Mouse (Mus musculus) hindbrain, embryonic 15.5 days (tissue): Measurements from ENCODE around the gene Incenp. TPM values are rescaled to one million over a fixed set of nuclear protein-coding genes. Genes with fewer than 3 reads are reported as not detected.
"Not testable (repeated sequence)": the region's sequence is repeated elsewhere in the genome, so short reads cannot be mapped to it uniquely, and the experiment has no call there.

Source experiments
- ATAC-seq: fragments of 200-750 bp; cut with Nextera tagmentation; 2 replicates; pipeline ENCODE4 v1.8.0; 2017; ENCODE audit warnings: low read depth, moderate number of reproducible peaks, moderate TSS enrichment; ENCODE audit not compliant: low FRiP score
- H3K27ac ChIP-seq: fragments of 300-500 bp; sonication (generic); replicated peaks from 2 replicates; pipeline ENCODE4 v1.5.1; 2015; ENCODE audit warnings: mild to moderate bottlenecking, inconsistent platforms
- H3K27me3 ChIP-seq: fragments of 300-500 bp; sonication (generic); 2 replicates; pipeline ENCODE4 v1.6.1; 2015; ENCODE audit warnings: control low read depth, inconsistent platforms
- H3K36me3 ChIP-seq: fragments of 300-500 bp; sonication (generic); 2 replicates; pipeline ENCODE4 v1.6.1; 2015; ENCODE audit warnings: control low read depth, inconsistent platforms
- H3K4me1 ChIP-seq: fragments of 300-500 bp; sonication (generic); replicated peaks from 2 replicates; pipeline ENCODE4 v1.6.1; 2015; ENCODE audit warnings: control low read depth, inconsistent platforms
- H3K4me2 ChIP-seq: fragments of 300-500 bp; sonication (generic); 2 replicates; pipeline ENCODE4 v1.6.1; 2015; ENCODE audit warnings: moderate library complexity, mild to moderate bottlenecking, inconsistent platforms
- H3K4me3 ChIP-seq: fragments of 300-500 bp; sonication (generic); 2 replicates; pipeline ENCODE4 v1.5.1; 2015; ENCODE audit warnings: mild to moderate bottlenecking, inconsistent platforms
- H3K9ac ChIP-seq: fragments of 300-500 bp; sonication (generic); 2 replicates; pipeline ENCODE4 v1.6.1; 2015; ENCODE audit warnings: inconsistent platforms
- H3K9me3 ChIP-seq: fragments of 300-500 bp; sonication (generic); 2 replicates; pipeline ENCODE4 v1.6.1; 2016; ENCODE audit warnings: control low read depth, inconsistent platforms
- WGBS: fragments of 180-500 bp; shearing (Covaris S2); methylation state at CpG from one replicate; pipeline ENCODE4 v1.1.7; 2015; 5-methylcytosine and 5-hydroxymethylcytosine counted together
- polyA plus RNA-seq: library from polyadenylated mRNA; unstranded; fragments of >200 nt; fragmentation: Nextera tagmentation; extraction: Ambion mirVana; gene quantifications from 2 replicates; pipeline ENCODE4 v1.2.1, GENCODE M21; 2015

Incenp gene
- polyA plus RNA-seq, 1 experiment from 2014 or later, result 30.7 TPM

- Histone ChIP-seq H3K27me3 (no peaks in the 10 kb centered on the region), H3K36me3 (no peaks in the 10 kb centered on the region), H3K4me3 (no peak overlapping the region), H3K9ac (no peak overlapping the region), H3K9me3 (no peaks in the 10 kb centered on the region), H3K4me2 (no peak overlapping the region), H3K4me1 (no peaks in the 10 kb centered on the region), H3K27ac (no peak overlapping the region)
- ATAC-seq, result no peak
- WGBS, result 78% methylated on average over 2 of the region's 2 CpGs
Observed at GRCm38 (mm10) chr19:9933908-9934307, 34.6 kb upstream of the Incenp start.

- not testable (repeated sequence) for H3K4me1 ChIP-seq, H3K4me2 ChIP-seq, H3K36me3 ChIP-seq, H3K27ac ChIP-seq, H3K9me3 ChIP-seq, ATAC-seq, H3K27me3 ChIP-seq, H3K4me3 ChIP-seq, H3K9ac ChIP-seq
- 75% methylated on average over 2 of the region's 2 CpGs for WGBS
Observed at GRCm38 (mm10) chr19:9931167-9931607, 31.8 kb upstream of the Incenp start.

- Histone ChIP-seq H3K4me3 (no peak overlapping the region), H3K36me3 (no peaks in the 10 kb centered on the region), H3K9me3 (no peaks in the 10 kb centered on the region), H3K9ac (no peak overlapping the region), H3K27ac (no peak overlapping the region), H3K27me3 (no peaks in the 10 kb centered on the region), H3K4me2 (no peak overlapping the region), H3K4me1 (0 out of 2 replicates have a peak, but pooled peaks cover 1% of the 10 kb centered on the region)
- ATAC-seq, result no peak
- 85% methylated on average over 9 of the region's 9 CpGs for WGBS
Observed at GRCm38 (mm10) chr19:9928089-9928488, 28.7 kb upstream of the Incenp start.

GRCm38 (mm10) chr19:9924769-9925272 lies 25.5 kb upstream of the Incenp start:
- H3K9ac ChIP-seq, result no peak overlapping the region
- H3K36me3 ChIP-seq, result no peaks in the 10 kb centered on the region
- H3K9me3 ChIP-seq, result no peaks in the 10 kb centered on the region
- no peak overlapping the region for H3K4me2 ChIP-seq
- ATAC-seq, result no peak
- no peaks in the 10 kb centered on the region for H3K27me3 ChIP-seq
- peaks cover 13% of the 10 kb centered on the region for H3K4me1 ChIP-seq
- 77% methylated on average over 8 of the region's 8 CpGs for WGBS
- H3K27ac ChIP-seq, result no peak overlapping the region
- no peak overlapping the region for H3K4me3 ChIP-seq

GRCm38 (mm10) chr19:9924034-9924768 lies 24.9 kb upstream of the Incenp start:
- WGBS, result 55% methylated on average over 12 of the region's 13 CpGs
- no peaks in the 10 kb centered on the region for H3K27me3 ChIP-seq

GRCm38 (mm10) chr19:9923048-9923447 lies 23.7 kb upstream of the Incenp start:
- ATAC-seq, result no peak
- no peak overlapping the region for H3K4me3 ChIP-seq
- H3K4me1 ChIP-seq, result peaks cover 13% of the 10 kb centered on the region
- no peaks in the 10 kb centered on the region for H3K36me3 ChIP-seq
- no peak overlapping the region for H3K27ac ChIP-seq
- no peaks in the 10 kb centered on the region for H3K27me3 ChIP-seq
- H3K9me3 ChIP-seq, result no peaks in the 10 kb centered on the region
- H3K4me2 ChIP-seq, result no peak overlapping the region
- H3K9ac ChIP-seq, result no peak overlapping the region

More at GRCm38 (mm10) chr19:9924034-9924768, 24.9 kb upstream of the Incenp start:
- Histone ChIP-seq H3K27ac (no peak overlapping the region), H3K4me1 (peaks cover 13% of the 10 kb centered on the region), H3K4me2 (no peak overlapping the region), H3K36me3 (no peaks in the 10 kb centered on the region), H3K4me3 (no peak overlapping the region), H3K9me3 (no peaks in the 10 kb centered on the region), H3K9ac (no peak overlapping the region)
- ATAC-seq, result no peak; the same call in 1 of the 2 replicates

- Histone ChIP-seq H3K4me2 (no peak overlapping the region), H3K4me3 (no peak overlapping the region), H3K27me3 (no peaks in the 10 kb centered on the region), H3K27ac (peak overlapping the region; percentile 49; the same call in 1 of the 2 replicates), H3K9ac (no peak overlapping the region), H3K4me1 (peaks cover 13% of the 10 kb centered on the region), H3K36me3 (no peaks in the 10 kb centered on the region), H3K9me3 (no peaks in the 10 kb centered on the region)
- WGBS, result 10% methylated on average over 2 of the region's 2 CpGs
- ATAC-seq, result peak; percentile 87
Observed at GRCm38 (mm10) chr19:9922228-9922627, 22.9 kb upstream of the Incenp start.

- no peak overlapping the region for H3K9ac ChIP-seq
- no peaks in the 10 kb centered on the region for H3K9me3 ChIP-seq
- H3K4me3 ChIP-seq, result no peak overlapping the region
- no peaks in the 10 kb centered on the region for H3K27me3 ChIP-seq
- WGBS, result 64% methylated on average over 13 of the region's 13 CpGs
- peaks cover 13% of the 10 kb centered on the region for H3K4me1 ChIP-seq
- H3K36me3 ChIP-seq, result no peaks in the 10 kb centered on the region
- no peak overlapping the region for H3K4me2 ChIP-seq
- no peak for ATAC-seq
- no peak overlapping the region for H3K27ac ChIP-seq
Observed at GRCm38 (mm10) chr19:9920835-9921784, 21.8 kb upstream of the Incenp start.

- Histone ChIP-seq H3K4me1 (peaks cover 13% of the 10 kb centered on the region), H3K9ac (no peak overlapping the region), H3K4me3 (no peak overlapping the region), H3K27me3 (no peaks in the 10 kb centered on the region), H3K27ac (no peak overlapping the region), H3K36me3 (no peaks in the 10 kb centered on the region), H3K4me2 (no peak overlapping the region), H3K9me3 (no peaks in the 10 kb centered on the region)
- ATAC-seq, result no peak
- whole genome bisulfite sequencing, result 61% methylated on average over 9 of the region's 9 CpGs
Observed at GRCm38 (mm10) chr19:9918176-9918861, 19.0 kb upstream of the Incenp start.

GRCm38 (mm10) chr19:9917727-9918126 lies 18.4 kb upstream of the Incenp start:
- 84% methylated on average over 3 of the region's 4 CpGs for WGBS
- Histone ChIP-seq H3K4me1 (peaks cover 10% of the 10 kb centered on the region), H3K27ac (no peak overlapping the region), H3K4me2 (no peak overlapping the region), H3K9ac (no peak overlapping the region), H3K27me3 (no peaks in the 10 kb centered on the region), H3K9me3 (no peaks in the 10 kb centered on the region), H3K36me3 (no peaks in the 10 kb centered on the region), H3K4me3 (no peak overlapping the region)
- ATAC-seq, result no peak

GRCm38 (mm10) chr19:9915935-9916334 lies 16.6 kb upstream of the Incenp start:
- Histone ChIP-seq H3K27ac (no peak overlapping the region), H3K36me3 (no peaks in the 10 kb centered on the region), H3K4me3 (no peak overlapping the region), H3K9me3 (no peaks in the 10 kb centered on the region), H3K27me3 (no peaks in the 10 kb centered on the region), H3K9ac (no peak overlapping the region), H3K4me1 (0 out of 2 replicates have a peak, but pooled peaks cover 2% of the 10 kb centered on the region), H3K4me2 (no peak overlapping the region)
- no peak for ATAC-seq
- WGBS, result 0% methylated on average over 1 of the region's 1 CpGs
